Mouse (Mus musculus): ENCODE results near the gene Snx21. TPM values are rescaled to one million over a fixed set of nuclear protein-coding genes. Genes with fewer than 3 reads are reported as not detected.
"Not testable (repeated sequence)": the region's sequence is repeated elsewhere in the genome, so short reads cannot be mapped to it uniquely, and the experiment has no call there.

Gene Snx21
- polyA plus RNA-seq, 1 experiment from 2014 or later = 25.0 TPM

DNA sequence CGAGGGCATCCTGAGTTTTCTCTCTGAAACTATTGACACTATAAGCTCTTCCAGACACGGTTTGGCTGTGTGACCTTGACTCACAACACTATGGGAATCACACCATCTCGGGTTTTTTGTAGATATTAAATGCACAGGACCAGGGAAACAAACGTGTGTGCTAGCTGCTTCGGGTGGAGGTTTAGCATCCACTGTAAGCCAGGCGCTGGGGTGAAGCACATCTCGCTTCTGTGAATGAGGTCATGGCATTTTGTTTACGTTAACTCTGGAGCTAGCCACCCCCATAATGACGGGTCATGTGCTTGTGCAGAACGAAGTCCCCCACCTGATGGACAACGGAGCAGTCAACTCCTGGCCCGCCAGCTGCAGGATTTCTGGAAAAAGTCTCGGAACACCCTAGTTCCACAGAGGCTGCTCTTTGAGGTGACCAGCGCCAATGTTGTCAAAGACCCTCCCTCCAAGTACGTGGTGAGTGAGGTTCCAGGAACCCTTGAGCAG lies 814 bp downstream of the Snx21 start:
- no peak for ATAC-seq (ENCODE audit: insufficient number of reproducible peaks, insufficient read depth, low FRiP score, low TSS enrichment, low read depth)

DNA sequence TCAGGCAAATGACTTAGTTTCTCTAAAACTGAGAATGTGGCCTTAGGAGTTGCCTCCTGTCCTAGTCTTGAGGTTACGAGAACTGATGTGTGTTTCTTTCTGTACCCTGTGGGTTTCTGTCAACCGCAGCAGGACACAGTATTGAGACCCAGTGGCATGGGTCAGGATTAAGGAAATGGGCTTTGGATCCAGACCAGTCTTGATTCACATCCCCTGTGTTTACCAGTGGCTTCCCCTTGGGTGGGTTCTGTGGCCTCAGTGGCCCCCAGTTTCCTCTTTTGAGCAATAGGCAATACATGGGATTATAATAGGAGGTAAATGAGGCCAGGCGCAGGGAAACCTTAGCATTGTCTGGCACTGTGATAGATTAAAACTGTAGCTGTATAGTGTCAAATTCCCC lies 1.4 kb downstream of the Snx21 start:
- H3K27me3 ChIP-seq = no peaks in the 10 kb centered on the region
- H3K4me3 ChIP-seq = peak overlapping the region; percentile 72
- no peaks in the 10 kb centered on the region for H3K9me3 ChIP-seq
- peak overlapping the region; percentile 89 for H3K4me2 ChIP-seq
- H3K27ac ChIP-seq = no peak overlapping the region
- H3K4me1 ChIP-seq = peaks cover 35% of the 10 kb centered on the region
- H3K36me3 ChIP-seq = peaks cover 25% of the 10 kb centered on the region
- 82% methylated on average over 3 of the region's 3 CpGs for WGBS
- peak overlapping the region; percentile 85 for H3K9ac ChIP-seq
- no peak for ATAC-seq (ENCODE audit: insufficient number of reproducible peaks, insufficient read depth, low FRiP score, low TSS enrichment, low read depth)

More for the DNA sequence above, 814 bp downstream of the Snx21 start:
- Histone ChIP-seq H3K4me1 (peaks cover 35% of the 10 kb centered on the region), H3K9me3 (no peaks in the 10 kb centered on the region), H3K4me3 (peak overlapping the region; percentile 72), H3K36me3 (peaks cover 19% of the 10 kb centered on the region), H3K27ac (peak overlapping the region; percentile 84; the same call in 1 of the 2 replicates), H3K4me2 (peak overlapping the region; percentile 89), H3K27me3 (no peaks in the 10 kb centered on the region), H3K9ac (peak overlapping the region; percentile 85)
- WGBS = 11% methylated on average over 15 of the region's 15 CpGs

DNA sequence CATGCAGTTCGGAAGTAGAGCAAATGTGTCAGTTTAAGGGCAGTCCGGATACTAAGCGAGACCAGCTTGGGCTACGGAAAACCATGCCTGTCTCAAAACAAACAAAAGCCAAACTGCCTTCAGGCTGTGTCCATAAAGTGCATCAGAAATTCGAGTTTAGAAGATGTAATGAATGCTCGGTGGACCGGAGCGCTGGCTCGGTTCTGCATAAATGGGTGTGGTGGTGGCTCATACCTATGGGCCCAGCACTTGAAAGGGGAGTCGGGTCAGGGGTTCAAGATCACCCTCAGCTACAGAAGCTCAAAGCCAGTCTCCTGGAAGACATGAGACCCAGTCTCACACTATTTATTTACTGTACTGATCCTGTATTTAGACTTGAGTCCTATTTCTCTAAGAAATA lies 2.2 kb downstream of the Snx21 start:
- no peak for ATAC-seq (ENCODE audit: insufficient number of reproducible peaks, insufficient read depth, low FRiP score, low TSS enrichment, low read depth)
- Histone ChIP-seq H3K27ac (no peak overlapping the region), H3K9ac (no peak overlapping the region), H3K36me3 (peaks cover 32% of the 10 kb centered on the region), H3K9me3 (no peaks in the 10 kb centered on the region), H3K4me1 (peaks cover 35% of the 10 kb centered on the region), H3K4me3 (no peak overlapping the region), H3K27me3 (no peaks in the 10 kb centered on the region), H3K4me2 (peak overlapping the region; percentile 18)
- WGBS = 65% methylated on average over 10 of the region's 10 CpGs

DNA sequence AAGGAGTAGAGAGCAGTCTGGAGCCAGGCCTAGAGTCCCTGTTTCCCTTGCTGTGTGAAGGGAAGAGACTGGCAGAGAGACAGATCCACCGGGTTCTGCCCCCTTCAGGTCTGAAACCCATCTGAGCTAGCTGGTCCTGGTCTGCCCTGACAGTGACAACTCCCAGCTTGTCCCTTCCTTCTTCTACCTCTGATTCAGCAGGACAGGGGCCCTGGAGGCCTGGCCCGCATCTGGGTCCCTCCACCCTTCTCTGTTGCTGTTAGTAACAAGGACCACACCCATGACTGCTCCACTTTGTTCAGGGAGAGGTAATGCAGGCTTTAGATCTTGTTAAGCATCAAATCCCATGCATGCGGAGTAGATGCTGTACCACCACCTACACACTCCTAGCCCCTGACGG lies 2.8 kb downstream of the Snx21 start:
- ATAC-seq (ENCODE audit: insufficient number of reproducible peaks, insufficient read depth, low FRiP score, low TSS enrichment, low read depth) = no peak
- no peak overlapping the region for H3K9ac ChIP-seq
- no peaks in the 10 kb centered on the region for H3K9me3 ChIP-seq
- H3K27ac ChIP-seq = no peak overlapping the region
- no peaks in the 10 kb centered on the region for H3K27me3 ChIP-seq
- no peak overlapping the region for H3K4me3 ChIP-seq
- peaks cover 38% of the 10 kb centered on the region for H3K36me3 ChIP-seq
- WGBS = 60% methylated on average over 4 of the region's 4 CpGs
- peaks cover 35% of the 10 kb centered on the region for H3K4me1 ChIP-seq
- H3K4me2 ChIP-seq = no peak overlapping the region

DNA sequence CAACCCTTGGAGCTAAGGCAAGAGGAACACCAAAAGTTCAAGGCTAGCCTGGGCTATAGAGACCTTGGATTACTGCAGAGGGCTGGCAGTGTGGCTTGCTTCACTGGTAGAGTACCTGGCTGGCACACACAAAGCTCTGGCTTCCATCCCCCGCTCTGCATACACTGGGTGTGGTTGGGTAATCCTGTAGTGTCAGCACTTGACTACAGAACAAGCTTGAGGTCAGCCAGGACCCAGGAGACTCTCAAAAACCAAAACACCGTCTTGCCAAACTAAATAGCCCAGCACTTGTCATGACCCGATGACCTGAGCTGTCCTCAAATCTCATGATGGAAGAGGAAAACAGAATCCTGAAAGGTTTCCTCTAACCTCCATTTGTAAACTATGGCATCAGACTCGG lies 4.8 kb downstream of the Snx21 start:
- Histone ChIP-seq H3K4me1 (peaks cover 26% of the 10 kb centered on the region), H3K4me3 (no peak overlapping the region), H3K9me3 (no peaks in the 10 kb centered on the region), H3K36me3 (peaks cover 51% of the 10 kb centered on the region), H3K27ac (no peak overlapping the region), H3K4me2 (no peak overlapping the region), H3K9ac (no peak overlapping the region), H3K27me3 (no peaks in the 10 kb centered on the region)
- no peak for ATAC-seq (ENCODE audit: insufficient number of reproducible peaks, insufficient read depth, low FRiP score, low TSS enrichment, low read depth)
- WGBS = 76% methylated on average over 4 of the region's 4 CpGs

DNA sequence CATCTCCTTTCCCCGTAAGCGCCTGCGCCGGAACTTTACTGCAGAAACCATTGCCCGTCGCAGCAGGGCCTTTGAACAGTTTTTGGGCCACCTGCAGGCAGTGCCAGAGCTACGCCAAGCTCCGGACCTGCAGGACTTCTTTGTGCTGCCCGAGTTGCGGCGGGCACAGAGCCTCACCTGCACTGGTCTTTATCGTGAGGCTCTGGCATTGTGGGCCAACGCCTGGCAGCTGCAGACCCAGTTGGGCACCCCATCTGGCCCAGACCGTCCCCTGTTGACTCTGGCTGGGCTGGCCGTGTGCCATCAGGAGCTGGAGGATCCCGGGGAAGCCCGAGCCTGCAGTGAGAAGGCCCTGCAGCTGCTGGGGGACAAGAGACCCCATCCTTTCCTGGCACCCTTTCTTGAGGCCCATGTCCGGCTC lies 6.2 kb downstream of the Snx21 start:
- no peak overlapping the region for H3K4me2 ChIP-seq
- no peak overlapping the region for H3K27ac ChIP-seq
- ATAC-seq (ENCODE audit: insufficient number of reproducible peaks, insufficient read depth, low FRiP score, low TSS enrichment, low read depth) = no peak
- no peaks in the 10 kb centered on the region for H3K9me3 ChIP-seq
- H3K36me3 ChIP-seq = peaks cover 65% of the 10 kb centered on the region
- H3K9ac ChIP-seq = no peak overlapping the region; the same call in 1 of the 2 replicates
- H3K27me3 ChIP-seq = no peaks in the 10 kb centered on the region
- H3K4me1 ChIP-seq = peaks cover 19% of the 10 kb centered on the region
- H3K4me3 ChIP-seq = no peak overlapping the region
- WGBS = 93% methylated on average over 18 of the region's 18 CpGs

DNA sequence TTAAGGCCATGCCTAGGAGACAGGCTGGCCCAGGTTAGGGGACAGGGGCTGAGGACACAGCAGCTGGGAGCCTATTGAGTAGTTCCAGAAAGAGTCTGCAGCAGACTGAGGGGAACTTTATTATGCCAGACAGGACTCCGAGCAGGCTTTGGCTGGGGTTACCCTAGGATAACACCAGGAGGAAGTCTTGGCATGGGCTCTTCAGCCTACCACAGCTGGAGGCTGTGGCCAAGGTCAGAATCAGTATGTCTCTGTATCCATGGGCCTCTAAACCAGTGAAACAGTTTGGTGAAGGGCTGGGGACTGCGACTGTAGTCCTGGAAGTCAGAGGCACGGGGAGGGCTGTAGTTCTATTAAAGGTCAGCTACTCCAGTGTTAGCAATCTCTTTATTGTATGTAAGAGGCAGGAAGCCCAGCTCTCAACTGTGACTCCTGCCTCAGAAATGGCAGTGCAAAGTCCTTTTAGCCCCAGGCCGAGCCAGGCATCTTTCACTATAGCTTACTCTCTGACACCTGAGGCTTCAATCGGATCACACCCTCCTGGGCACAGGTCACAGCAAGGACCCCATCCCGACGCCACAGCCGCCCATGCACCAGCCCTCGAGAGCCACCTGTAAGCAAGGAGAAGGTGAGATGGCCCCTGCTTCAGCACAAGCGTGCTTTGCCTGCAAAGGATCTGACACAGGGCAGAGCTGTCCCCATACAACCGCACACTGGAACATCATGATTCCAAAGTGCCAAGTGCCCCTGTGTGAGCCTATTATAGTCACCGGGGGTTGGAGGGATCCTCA lies 7.0 kb downstream of the Snx21 start:
- Histone ChIP-seq H3K4me1 (peaks cover 12% of the 10 kb centered on the region), H3K27ac (no peak overlapping the region), H3K36me3 (peaks cover 68% of the 10 kb centered on the region), H3K27me3 (no peaks in the 10 kb centered on the region), H3K4me3 (no peak overlapping the region), H3K9me3 (no peaks in the 10 kb centered on the region), H3K4me2 (no peak overlapping the region), H3K9ac (no peak overlapping the region)
- WGBS = 90% methylated on average over 12 of the region's 12 CpGs
- ATAC-seq (ENCODE audit: insufficient number of reproducible peaks, insufficient read depth, low FRiP score, low TSS enrichment, low read depth) = no peak

DNA sequence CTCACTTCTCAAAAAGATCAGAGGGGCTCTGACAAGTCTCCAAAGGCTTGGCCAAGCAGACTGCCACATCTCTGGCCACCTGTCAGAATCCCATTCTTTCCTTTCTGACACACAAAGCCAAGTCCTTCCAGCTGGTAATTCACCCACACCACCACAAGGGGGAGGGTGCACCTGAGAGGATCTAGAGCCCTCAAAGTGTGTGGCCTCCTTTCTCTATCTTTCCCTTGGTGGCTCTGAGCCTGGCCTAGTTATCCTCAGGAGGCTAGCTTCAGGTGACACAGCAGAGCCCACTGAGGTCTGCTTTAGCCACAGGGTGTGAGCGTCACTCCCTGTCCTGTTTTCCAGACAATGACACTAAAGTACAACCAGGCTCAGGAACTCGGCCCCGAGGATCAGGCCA lies 7.6 kb downstream of the Snx21 start:
- H3K9me3 ChIP-seq = no peaks in the 10 kb centered on the region
- H3K27me3 ChIP-seq = no peaks in the 10 kb centered on the region
- H3K4me1 ChIP-seq = peaks cover 8% of the 10 kb centered on the region
- no peak for ATAC-seq (ENCODE audit: insufficient number of reproducible peaks, insufficient read depth, low FRiP score, low TSS enrichment, low read depth)
- peaks cover 72% of the 10 kb centered on the region for H3K36me3 ChIP-seq
- H3K4me2 ChIP-seq = no peak overlapping the region
- no peak overlapping the region for H3K4me3 ChIP-seq
- no peak overlapping the region for H3K27ac ChIP-seq
- 79% methylated on average over 3 of the region's 3 CpGs for WGBS
- no peak overlapping the region for H3K9ac ChIP-seq

DNA sequence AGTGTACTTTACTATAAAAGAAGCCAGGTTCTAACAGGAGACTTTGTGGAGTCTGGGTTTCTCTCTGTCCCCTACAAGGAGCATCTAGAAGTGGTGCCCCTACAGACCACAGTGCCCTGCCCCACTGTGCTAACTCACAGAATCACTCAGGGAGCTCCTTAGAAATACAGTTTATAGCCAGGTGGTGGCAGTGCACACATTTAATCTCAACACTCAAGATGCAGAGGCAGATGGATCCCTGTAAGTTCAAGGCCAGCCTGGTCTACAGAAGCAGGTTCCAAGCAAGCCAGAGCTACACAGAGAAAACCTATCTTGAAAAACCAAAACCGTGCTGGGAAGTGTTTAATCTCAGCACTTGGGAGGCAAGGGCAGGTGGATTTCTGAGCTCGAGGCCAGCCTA lies 8.1 kb downstream of the Snx21 start:
- 92% methylated on average over 2 of the region's 2 CpGs for WGBS
- ATAC-seq (ENCODE audit: insufficient number of reproducible peaks, insufficient read depth, low FRiP score, low TSS enrichment, low read depth) = no peak
- peaks cover 2% of the 10 kb centered on the region; the same call in 1 of the 2 replicates for H3K4me1 ChIP-seq

DNA sequence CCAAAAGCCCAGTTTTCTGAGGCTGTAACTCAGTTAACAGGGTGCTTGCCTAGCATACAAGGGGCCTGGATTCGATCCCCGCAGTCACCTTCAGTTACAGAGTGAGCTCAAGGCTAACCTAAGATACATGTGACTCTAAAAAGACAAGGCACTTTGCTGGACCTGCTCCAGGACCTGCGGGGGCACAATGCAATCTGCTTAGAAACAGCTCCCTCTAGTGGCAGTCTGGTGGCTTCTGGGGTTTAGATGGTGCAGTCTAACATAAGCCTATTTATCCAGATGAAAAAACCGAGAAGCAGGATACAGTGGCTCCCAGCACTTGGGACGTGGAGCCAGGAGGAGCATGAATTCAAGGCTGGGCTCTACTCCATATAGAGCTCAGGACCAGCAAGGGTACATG lies 8.7 kb downstream of the Snx21 start:
- Histone ChIP-seq H3K4me2 (no peak overlapping the region), H3K4me1 (no peaks in the 10 kb centered on the region), H3K27ac (no peak overlapping the region), H3K9ac (no peak overlapping the region), H3K27me3 (no peaks in the 10 kb centered on the region), H3K9me3 (no peaks in the 10 kb centered on the region), H3K4me3 (no peak overlapping the region), H3K36me3 (peaks cover 74% of the 10 kb centered on the region)
- WGBS = 35% methylated on average over 5 of the region's 5 CpGs
- no peak for ATAC-seq (ENCODE audit: insufficient number of reproducible peaks, insufficient read depth, low FRiP score, low TSS enrichment, low read depth)

More for the DNA sequence above, 8.1 kb downstream of the Snx21 start:
- Histone ChIP-seq H3K9ac (no peak overlapping the region), H3K27ac (no peak overlapping the region), H3K4me2 (no peak overlapping the region), H3K27me3 (no peaks in the 10 kb centered on the region), H3K36me3 (peaks cover 72% of the 10 kb centered on the region), H3K9me3 (no peaks in the 10 kb centered on the region), H3K4me3 (no peak overlapping the region)

DNA sequence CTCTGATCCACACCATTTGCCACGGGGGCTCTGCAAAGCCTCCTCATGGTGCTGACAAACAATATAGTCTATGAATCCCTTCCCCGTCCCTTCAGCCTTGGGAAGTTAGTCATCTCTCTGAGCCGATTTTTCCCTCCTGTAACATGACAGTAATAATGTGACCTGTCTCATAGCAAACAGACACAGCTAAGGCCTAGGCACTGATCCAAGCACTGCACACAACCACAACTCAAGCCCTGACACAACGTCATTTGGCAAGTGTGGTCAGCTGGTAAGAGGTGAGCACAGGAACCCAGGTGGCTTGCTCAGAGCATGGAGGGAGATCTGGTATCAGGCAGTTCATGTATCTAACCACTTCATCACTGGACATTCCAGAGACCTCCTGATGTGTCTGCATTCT lies 10.2 kb downstream of the Snx21 start:
- Histone ChIP-seq H3K4me3 (no peak overlapping the region), H3K4me2 (no peak overlapping the region), H3K27ac (no peak overlapping the region), H3K27me3 (no peaks in the 10 kb centered on the region), H3K9me3 (no peaks in the 10 kb centered on the region), H3K4me1 (no peaks in the 10 kb centered on the region), H3K9ac (no peak overlapping the region), H3K36me3 (peaks cover 84% of the 10 kb centered on the region)
- ATAC-seq (ENCODE audit: insufficient number of reproducible peaks, insufficient read depth, low FRiP score, low TSS enrichment, low read depth) = no peak
- 87% methylated on average over 4 of the region's 4 CpGs for WGBS

DNA sequence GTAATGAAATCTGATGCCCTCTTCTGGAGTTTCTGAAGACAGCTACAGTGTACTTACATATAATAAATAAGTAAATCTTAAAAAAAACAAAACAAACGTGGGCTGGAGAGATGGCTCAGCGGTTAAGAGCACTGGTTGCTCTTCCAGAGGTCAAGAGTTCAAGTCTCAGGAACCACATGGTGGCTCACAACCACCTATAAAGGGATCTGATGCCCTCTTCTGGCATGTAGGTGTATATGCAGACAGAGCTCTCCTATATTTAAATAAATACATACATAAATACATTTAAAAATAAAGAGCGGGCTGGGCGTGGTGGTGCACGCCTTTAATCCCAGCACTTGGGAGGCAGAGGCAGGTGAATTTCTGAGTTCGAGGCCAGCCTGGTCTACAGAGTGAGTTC lies 12.9 kb downstream of the Snx21 start:
- not testable (repeated sequence) for H3K4me1 ChIP-seq; H3K4me3 ChIP-seq; H3K27ac ChIP-seq; H3K9me3 ChIP-seq; H3K9ac ChIP-seq; H3K4me2 ChIP-seq; H3K27me3 ChIP-seq; ATAC-seq (ENCODE audit: insufficient number of reproducible peaks, insufficient read depth, low FRiP score, low TSS enrichment, low read depth)
- H3K36me3 ChIP-seq = peaks cover 74% of the 10 kb centered on the region
- 81% methylated on average over 6 of the region's 6 CpGs for WGBS
